ENCODE assay signal across 8 mouse cellular contexts in the genomic region with DNA sequence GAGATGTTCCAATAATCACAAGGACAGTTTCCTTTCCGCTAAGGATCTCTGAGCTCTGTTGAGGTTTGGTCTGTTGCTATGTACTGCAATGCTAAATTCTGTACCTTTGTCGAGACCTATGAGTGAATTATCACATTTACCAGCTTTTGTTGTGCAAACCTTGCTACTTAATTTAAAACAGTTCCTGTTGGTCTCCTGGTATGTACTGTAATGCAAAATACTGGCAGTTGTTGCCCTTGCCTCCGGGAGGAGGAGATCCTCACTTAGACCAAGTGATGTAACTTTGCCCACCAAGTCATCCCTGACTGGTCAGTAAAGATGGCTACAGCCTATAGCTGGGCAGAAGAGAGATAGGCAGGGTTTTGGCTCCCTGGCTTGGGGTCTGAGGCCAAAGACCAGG. TPM values are rescaled to one million over a fixed set of nuclear protein-coding genes. Genes with fewer than 3 reads are reported as not detected.
DNase-seq lines count a peak whose midpoint lies in the region; ATAC-seq and TF ChIP-seq lines count a peak whose summit lies in the region.

TSS of gene Ssr2 (plus strand) at position 337 of the 400 bp plus-strand sequence.

- TF ChIP-seq CTCF in small intestine, adult 2 months (IDR thresholded peaks at IDR 0.05; ENCODE audit: extremely low read depth, insufficient read length, insufficient replicate concordance, low read depth, low read length): no peak

- H3K27me3 ChIP-seq in limb, embryonic 13.5 days: no peaks in the 10 kb centered on the region
- H3K27me3 ChIP-seq in small intestine, adult 2 months (ENCODE audit: control insufficient read depth, insufficient read depth, low read length): no peaks in the 10 kb centered on the region

- 85% methylated on average over 3 of the region's 3 CpGs for WGBS in limb, embryonic 13.5 days
- WGBS in small intestine, adult 2 months: 85% methylated on average over 3 of the region's 3 CpGs

- no peak within 1 kb of the TSS for H3K9ac ChIP-seq in limb, embryonic 13.5 days

- ATAC-seq in erythroblast, adult 5-6 weeks (replicated peaks; ENCODE audit: low FRiP score, poor library complexity, severe bottlenecking): no peak
- no peak for ATAC-seq in limb, embryonic 13.5 days (ENCODE audit: low FRiP score, low read depth)

- peaks cover 3% of the 10 kb centered on the region for H3K36me3 ChIP-seq in limb, embryonic 13.5 days
- no peaks in the 10 kb centered on the region for H3K36me3 ChIP-seq in small intestine, adult 2 months (ENCODE audit: control insufficient read depth, insufficient read depth, low read length)

- H3K4me3 ChIP-seq in limb, embryonic 13.5 days: no peak within 1 kb of the TSS
- H3K4me3 ChIP-seq in small intestine, adult 2 months (ENCODE audit: low read depth, low read length): no peak within 1 kb of the TSS

- H3K9me3 ChIP-seq in limb, embryonic 13.5 days: no peaks in the 10 kb centered on the region

- intact Hi-C loops in heart, postnatal 25 days (cut with DNase I): no loop called here

- no peak for DNase-seq in urinary bladder, adult 2 months (ENCODE audit: low spot score)
- no peak for DNase-seq in urinary bladder, postnatal 4 days (ENCODE audit: low spot score in 2 of 2)
- DNase-seq in heart, postnatal 25 days (ENCODE audit: low spot score): no peak
- no peak for DNase-seq in cerebellum, adult 11 months
- DNase-seq in lung, postnatal 10 days: no peak

- no peak for TF ChIP-seq POLR2A in small intestine, adult 2 months (IDR thresholded peaks at IDR 0.05; ENCODE audit: low read depth, low read length)

- no peak within 1 kb of the TSS for H3K27ac ChIP-seq in limb, embryonic 13.5 days
- H3K27ac ChIP-seq in small intestine, adult 2 months (ENCODE audit: insufficient read depth, low read depth, low read length): no peak within 1 kb of the TSS

- H3K4me2 ChIP-seq in limb, embryonic 13.5 days (replicated peaks): no peak within 1 kb of the TSS

- peaks cover 10% of the 10 kb centered on the region for H3K4me1 ChIP-seq in limb, embryonic 13.5 days
- H3K4me1 ChIP-seq in small intestine, adult 2 months (ENCODE audit: control insufficient read depth, insufficient read depth, insufficient read length, low read length): peaks cover 4% of the 10 kb centered on the region

RNA-seq across cellular contexts. Expression of gene Ssr2, which starts in this region (rescaled TPM):
- 128 and 150 TPM in 2 replicates for polyA plus RNA-seq in urinary bladder, adult 2 months (2012; rRNA removed)
- total RNA-seq in erythroblast, adult 5-6 weeks (2015; ENCODE audit: low replicate concordance): 80.3 and 91.8 TPM in 2 replicates
- 24.3 and 35.9 TPM in 2 replicates for total RNA-seq in erythroblast, adult 5-6 weeks (2017; ENCODE audit: low replicate concordance)
- total RNA-seq in heart, postnatal 25 days (2021): 10 to 100 TPM; 80.7 to 93.3 TPM
- polyA plus RNA-seq in limb, embryonic 13.5 days (2015; fragmentation: Nextera tagmentation; extraction: Ambion mirVana): 294 and 306 TPM in 2 replicates
- polyA plus RNA-seq in small intestine, adult 2 months (2012; rRNA removed): 130 and 182 TPM in 2 replicates
